Mouse (Mus musculus) myocyte (in vitro differentiated cells): ENCODE measurements around the gene Prox1. TPM values are rescaled to one million over a fixed set of nuclear protein-coding genes. Genes with fewer than 3 reads are reported as not detected.

Experiments used
- H3K27me3 ChIP-seq: one replicate; pipeline ENCODE4 v1.6.1; 2011; ENCODE audit not compliant: control insufficient read depth, insufficient read depth, insufficient read length
- H3K36me3 ChIP-seq: one replicate; pipeline ENCODE4 v1.6.1; 2011; ENCODE audit not compliant: control insufficient read depth, insufficient read depth
- H3K4me2 ChIP-seq: one replicate; pipeline ENCODE4 v1.6.1; 2011; ENCODE audit warnings: low read depth, control low read depth
- H3K4me3 ChIP-seq: one replicate; pipeline ENCODE4 v1.5.1; 2011; ENCODE audit warnings: mild to moderate bottlenecking, control low read depth, moderate library complexity
- H3K79me2 ChIP-seq: one replicate; pipeline ENCODE4 v1.6.1; 2011; ENCODE audit not compliant: control insufficient read depth, insufficient read depth
- H3ac ChIP-seq: one replicate; pipeline ENCODE4 v1.6.1; 2011; ENCODE audit not compliant: control insufficient read depth, insufficient read length
- CEBPB ChIP-seq: IDR thresholded peaks from 2 replicates; pipeline ENCODE4 v1.6.1; 2011; ENCODE audit warnings: mild to moderate bottlenecking, moderate library complexity; ENCODE audit not compliant: poor library complexity, insufficient read depth, severe bottlenecking
- E2F4 ChIP-seq: IDR thresholded peaks from one replicate; pipeline ENCODE4 v1.6.1; 2011; ENCODE audit warnings: mild to moderate bottlenecking, control low read depth, moderate library complexity; ENCODE audit not compliant: insufficient read depth
- MAX ChIP-seq: IDR thresholded peaks from one replicate; pipeline ENCODE4 v1.6.1; 2011; ENCODE audit warnings: low read depth, mild to moderate bottlenecking, control low read depth
- MYOD1 ChIP-seq, 3 experiments: IDR thresholded peaks; one replicate each; pipeline ENCODE4 v1.6.1; 2011; ENCODE audit warnings: control low read depth in 2 of 3, low read depth in 2 of 3, mild to moderate bottlenecking in 2 of 3, moderate library complexity in 1 of 3; ENCODE audit not compliant: insufficient read length in 2 of 3, control insufficient read depth in 1 of 3
- MYOG ChIP-seq, 3 experiments: IDR thresholded peaks; one replicate each; pipeline ENCODE4 v1.6.1; 2011; ENCODE audit warnings: control low read depth in 2 of 3, low read depth in 2 of 3, mild to moderate bottlenecking in 2 of 3; ENCODE audit not compliant: insufficient read length in 2 of 3, control insufficient read depth in 1 of 3, insufficient read depth in 1 of 3
- POLR2A ChIP-seq: IDR thresholded peaks from one replicate; pipeline ENCODE4 v1.6.1; 2011; ENCODE audit warnings: low read depth, mild to moderate bottlenecking, control low read depth, moderate library complexity; ENCODE audit not compliant: insufficient read length
- POLR2AphosphoS2 ChIP-seq: IDR thresholded peaks from one replicate; pipeline ENCODE4 v1.6.1; 2011; ENCODE audit warnings: low read depth, control low read depth; ENCODE audit not compliant: insufficient read length
- REST ChIP-seq: IDR thresholded peaks from one replicate; pipeline ENCODE4 v1.6.1; 2011; ENCODE audit warnings: mild to moderate bottlenecking, control low read depth, moderate library complexity; ENCODE audit not compliant: insufficient read depth, insufficient read length
- SRF ChIP-seq: IDR thresholded peaks from one replicate; pipeline ENCODE4 v1.6.1; 2011; ENCODE audit warnings: low read depth; ENCODE audit not compliant: control insufficient read depth, insufficient read length
- TCF12 ChIP-seq: IDR thresholded peaks from one replicate; pipeline ENCODE4 v1.6.1; 2011; ENCODE audit warnings: mild to moderate bottlenecking, control low read depth; ENCODE audit not compliant: poor library complexity, insufficient read depth, severe bottlenecking
- TCF3 ChIP-seq: IDR thresholded peaks from one replicate; pipeline ENCODE4 v1.6.1; 2011; ENCODE audit warnings: low read depth, control low read depth; ENCODE audit not compliant: insufficient read length
- USF1 ChIP-seq: IDR thresholded peaks from one replicate; pipeline ENCODE4 v1.6.1; 2011; ENCODE audit warnings: low read depth, mild to moderate bottlenecking, control low read depth, moderate library complexity
- polyA plus RNA-seq: library from polyadenylated mRNA; unstranded; fragments of >200 nt; fragmentation: generic; extraction: Trizol; gene quantifications from one replicate; pipeline ENCODE4 v1.2.1, GENCODE M21; 2012; ENCODE audit warnings: missing spikeins

The Prox1 gene
- polyA plus RNA-seq, 1 experiment, result 0.13 TPM

GRCm38 (mm10) chr1:190181765-190182164 lies 11.3 kb upstream of the Prox1 start:
- H3ac ChIP-seq, result no peak overlapping the region
- no peaks in the 10 kb centered on the region for H3K79me2 ChIP-seq
- TF ChIP-seq SRF (no peak), E2F4 (no peak), TCF12 (no peak), MAX (no peak), MYOD1 (IDR thresholded peaks at IDR 0.05; ENCODE audit: control insufficient read depth in 1 of 3, insufficient read length in 2 of 3, low read depth in 2 of 3) (no peak), TCF3 (no peak), POLR2AphosphoS2 (no peak), MYOG (IDR thresholded peaks at IDR 0.05; ENCODE audit: control insufficient read depth in 1 of 3, insufficient read depth in 1 of 3, insufficient read length in 2 of 3, low read depth in 2 of 3) (no peak), REST (no peak), POLR2A (no peak)
- no peaks in the 10 kb centered on the region for H3K27me3 ChIP-seq
- H3K36me3 ChIP-seq, result no peaks in the 10 kb centered on the region
- no peak overlapping the region for H3K4me2 ChIP-seq
- H3K4me3 ChIP-seq, result no peak overlapping the region

GRCm38 (mm10) chr1:190180861-190181260 lies 10.3 kb upstream of the Prox1 start:
- Histone ChIP-seq H3K4me3 (no peak overlapping the region), H3K79me2 (no peaks in the 10 kb centered on the region), H3K4me2 (no peak overlapping the region), H3K27me3 (no peaks in the 10 kb centered on the region), H3ac (no peak overlapping the region), H3K36me3 (no peaks in the 10 kb centered on the region)
- TF ChIP-seq POLR2A, result no peak

- Histone ChIP-seq H3ac (no peak overlapping the region), H3K4me2 (no peak overlapping the region), H3K27me3 (peaks cover 8% of the 10 kb centered on the region), H3K4me3 (no peak overlapping the region), H3K36me3 (no peaks in the 10 kb centered on the region), H3K79me2 (no peaks in the 10 kb centered on the region)
- TF ChIP-seq MYOD1 (IDR thresholded peaks at IDR 0.05; ENCODE audit: control insufficient read depth in 1 of 3, insufficient read length in 2 of 3, low read depth in 2 of 3) (no peak), CEBPB (no peak), USF1 (no peak), TCF12 (no peak), POLR2AphosphoS2 (no peak), TCF3 (no peak), REST (no peak), POLR2A (no peak), E2F4 (no peak), MYOG (IDR thresholded peaks at IDR 0.05; ENCODE audit: control insufficient read depth in 1 of 3, insufficient read depth in 1 of 3, insufficient read length in 2 of 3, low read depth in 2 of 3) (no peak), SRF (no peak), MAX (no peak)
These were observed 6.4 kb upstream of the Prox1 start for GRCm38 (mm10) chr1:190176961-190177360.

- H3K27me3 ChIP-seq, result peaks cover 18% of the 10 kb centered on the region
- H3K4me3 ChIP-seq, result no peak overlapping the region
- H3ac ChIP-seq, result no peak overlapping the region
- no peaks in the 10 kb centered on the region for H3K36me3 ChIP-seq
- H3K4me2 ChIP-seq, result no peak overlapping the region
- no peak for TF ChIP-seq MYOG (IDR thresholded peaks at IDR 0.05; ENCODE audit: control insufficient read depth in 1 of 3, insufficient read depth in 1 of 3, insufficient read length in 2 of 3, low read depth in 2 of 3)
- no peaks in the 10 kb centered on the region for H3K79me2 ChIP-seq
These were observed 4.5 kb upstream of the Prox1 start for GRCm38 (mm10) chr1:190174671-190175661.

GRCm38 (mm10) chr1:190174231-190174630 lies 3.7 kb upstream of the Prox1 start:
- peaks cover 23% of the 10 kb centered on the region for H3K27me3 ChIP-seq

More at GRCm38 (mm10) chr1:190174231-190174630, 3.7 kb upstream of the Prox1 start:
- Histone ChIP-seq H3K4me3 (no peak overlapping the region), H3K79me2 (no peaks in the 10 kb centered on the region), H3ac (no peak overlapping the region), H3K36me3 (no peaks in the 10 kb centered on the region), H3K4me2 (no peak overlapping the region)
- TF ChIP-seq MYOG (IDR thresholded peaks at IDR 0.05; ENCODE audit: control insufficient read depth in 1 of 3, insufficient read depth in 1 of 3, insufficient read length in 2 of 3, low read depth in 2 of 3), result no peak
- TF ChIP-seq MYOD1 (IDR thresholded peaks at IDR 0.05; ENCODE audit: control insufficient read depth in 1 of 3, insufficient read length in 2 of 3, low read depth in 2 of 3), result no peak
- TF ChIP-seq CEBPB, result no peak
- no peak for TF ChIP-seq TCF12
- TF ChIP-seq POLR2AphosphoS2, result no peak
- TF ChIP-seq TCF3, result no peak
- TF ChIP-seq MAX, result no peak
- no peak for TF ChIP-seq E2F4
- TF ChIP-seq REST, result no peak
